Mouse (Mus musculus): Measurements from ENCODE around the gene Pdcd6ip. TPM values are rescaled to one million over a fixed set of nuclear protein-coding genes. Genes with fewer than 3 reads are reported as not detected.
"Not testable (repeated sequence)": the region's sequence is repeated elsewhere in the genome, so short reads cannot be mapped to it uniquely, and the experiment has no call there.

Pdcd6ip gene
- polyA plus RNA-seq, 1 experiment from 2014 or later: 60.3 TPM

DNA sequence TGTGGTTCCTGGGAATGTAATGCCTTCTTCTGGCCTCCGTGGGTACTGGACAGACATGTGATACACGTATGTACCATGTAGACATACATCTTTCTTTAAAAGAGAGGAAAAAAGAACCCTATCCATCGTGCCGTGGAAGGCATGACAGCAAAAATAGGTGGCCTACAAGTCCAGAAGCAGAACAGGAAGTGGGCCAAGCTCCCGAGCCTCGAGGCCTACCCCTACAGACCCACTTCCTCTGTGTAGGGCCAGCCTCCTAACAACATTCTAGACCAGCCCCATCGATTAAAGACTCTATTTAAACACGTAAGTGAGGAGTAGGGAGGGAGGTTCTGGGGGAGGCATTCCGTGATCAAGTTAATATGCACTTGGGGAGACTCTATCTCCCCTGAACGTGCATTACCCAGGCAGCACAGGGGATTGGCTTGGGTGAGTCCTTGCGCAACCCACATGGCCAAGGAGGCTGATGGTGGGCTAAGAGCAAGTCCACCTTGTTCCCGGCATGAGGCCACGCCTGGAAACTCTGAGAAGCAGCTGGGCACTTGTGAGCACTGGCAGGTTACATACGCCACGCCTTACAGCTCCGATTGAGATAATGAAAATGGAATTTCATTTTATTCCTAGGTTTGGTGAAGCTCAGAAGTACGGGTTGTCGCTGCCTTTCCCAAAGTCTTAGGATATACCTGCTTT is 19.1 kb upstream of the Pdcd6ip start:
- 90% methylated on average over 18 of the region's 18 CpGs for WGBS
- Histone ChIP-seq H3K36me3 (no peaks in the 10 kb centered on the region), H3K4me1 (no peaks in the 10 kb centered on the region), H3K27ac (no peak overlapping the region), H3K27me3 (no peaks in the 10 kb centered on the region), H3K9ac (no peak overlapping the region), H3K9me3 (no peaks in the 10 kb centered on the region), H3K4me3 (no peak overlapping the region), H3K4me2 (replicated peaks) (no peak overlapping the region)
- no peak for ATAC-seq (ENCODE audit: insufficient number of reproducible peaks, insufficient read depth, low FRiP score, low TSS enrichment)

DNA sequence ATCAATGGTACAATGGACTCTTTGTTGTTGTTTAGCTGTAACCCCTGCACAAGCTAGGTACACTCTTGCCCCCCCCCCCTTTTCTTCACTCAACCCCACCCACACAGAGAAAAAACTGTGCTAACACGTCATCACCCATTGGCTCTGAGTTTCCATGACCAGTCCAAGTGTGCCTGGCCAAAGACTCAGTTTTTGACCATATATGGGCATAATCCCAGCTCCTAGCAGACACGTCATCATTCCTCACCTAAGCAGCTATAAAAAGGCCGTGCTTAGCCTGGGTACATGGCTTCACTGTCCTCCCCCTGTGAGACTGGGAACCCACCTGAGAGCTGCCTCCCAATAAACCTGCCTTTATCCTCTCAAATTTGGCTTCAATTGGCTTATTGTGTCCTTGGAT is 18.1 kb upstream of the Pdcd6ip start:
- no peaks in the 10 kb centered on the region for H3K9me3 ChIP-seq
- H3K27me3 ChIP-seq: no peaks in the 10 kb centered on the region
- no peak overlapping the region for H3K27ac ChIP-seq
- no peaks in the 10 kb centered on the region for H3K4me1 ChIP-seq
- H3K9ac ChIP-seq: no peak overlapping the region
- H3K4me3 ChIP-seq: no peak overlapping the region
- no peak for ATAC-seq (ENCODE audit: insufficient number of reproducible peaks, insufficient read depth, low FRiP score, low TSS enrichment)
- 74% methylated on average over 3 of the region's 3 CpGs for WGBS
- no peak overlapping the region for H3K4me2 ChIP-seq (replicated peaks)
- H3K36me3 ChIP-seq: no peaks in the 10 kb centered on the region

DNA sequence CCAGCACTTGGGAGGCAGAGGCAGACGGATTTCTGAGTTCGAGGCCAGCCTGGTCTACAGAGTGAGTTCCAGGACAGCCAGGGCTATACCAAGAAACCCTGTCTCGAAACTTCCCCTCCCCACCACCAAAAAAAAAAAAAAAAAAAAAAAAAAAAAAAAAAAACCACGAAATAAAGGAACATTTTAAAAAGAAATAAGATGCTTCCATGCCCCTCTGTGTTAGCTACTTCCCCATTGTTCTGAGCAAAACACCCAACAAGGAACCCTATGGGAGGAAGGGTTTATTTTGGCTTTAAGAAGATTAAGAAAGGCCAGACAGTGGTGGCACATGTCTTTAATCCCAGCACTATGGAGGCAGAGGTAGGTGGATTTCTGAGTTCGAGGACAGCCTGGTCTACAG is 17.6 kb upstream of the Pdcd6ip start:
- not testable (repeated sequence) for H3K4me3 ChIP-seq; H3K4me2 ChIP-seq (replicated peaks); H3K27ac ChIP-seq; H3K27me3 ChIP-seq; H3K9ac ChIP-seq; H3K4me1 ChIP-seq; H3K9me3 ChIP-seq; H3K36me3 ChIP-seq; ATAC-seq (ENCODE audit: insufficient number of reproducible peaks, insufficient read depth, low FRiP score, low TSS enrichment)
- 78% methylated on average over 5 of the region's 5 CpGs for WGBS

DNA sequence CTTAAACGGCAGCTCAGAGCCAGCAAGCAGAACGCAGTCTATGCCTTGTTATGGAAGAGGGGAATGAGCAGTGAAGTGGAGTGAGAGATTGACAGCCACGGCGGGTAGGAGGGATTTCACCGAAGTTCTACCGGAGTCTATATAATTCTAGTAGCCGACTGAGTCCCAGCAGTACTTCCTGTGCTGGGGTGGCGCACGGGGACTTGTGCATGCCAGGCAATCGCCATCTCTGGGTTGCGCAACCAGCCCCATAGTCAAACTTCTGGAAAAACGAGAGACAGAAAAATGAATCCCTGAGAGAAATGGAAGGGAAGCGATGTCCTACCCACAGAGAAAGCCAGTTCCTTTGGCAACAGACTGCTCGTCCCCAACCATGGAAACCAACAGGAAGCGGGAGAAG is 16.6 kb upstream of the Pdcd6ip start:
- WGBS: 77% methylated on average over 15 of the region's 15 CpGs
- Histone ChIP-seq H3K9ac (no peak overlapping the region), H3K4me3 (no peak overlapping the region), H3K9me3 (no peaks in the 10 kb centered on the region), H3K4me1 (no peaks in the 10 kb centered on the region), H3K27me3 (no peaks in the 10 kb centered on the region), H3K27ac (no peak overlapping the region), H3K36me3 (no peaks in the 10 kb centered on the region), H3K4me2 (replicated peaks) (no peak overlapping the region)
- ATAC-seq (ENCODE audit: insufficient number of reproducible peaks, insufficient read depth, low FRiP score, low TSS enrichment): no peak

DNA sequence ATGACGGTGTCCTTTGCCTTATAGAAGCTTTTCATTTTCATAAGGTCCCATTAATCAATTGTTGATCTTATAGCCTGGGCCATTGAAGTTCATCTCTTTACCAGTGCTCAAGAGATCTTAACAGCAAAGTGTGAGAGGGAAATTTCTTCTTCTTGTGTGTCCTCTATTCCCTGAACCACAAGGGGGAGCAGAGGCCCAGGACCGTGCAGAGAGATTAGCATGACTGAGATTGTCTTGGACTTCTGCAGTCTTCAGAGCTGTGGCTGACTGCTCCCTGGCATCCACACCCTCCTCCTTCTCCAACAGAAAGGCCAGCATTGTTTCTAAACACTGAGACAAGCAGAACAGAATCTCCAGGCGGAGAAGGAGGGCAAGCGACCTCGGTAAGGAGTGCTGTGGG is 11.0 kb upstream of the Pdcd6ip start:
- no peaks in the 10 kb centered on the region for H3K27me3 ChIP-seq
- WGBS: 34% methylated on average over 5 of the region's 5 CpGs
- H3K27ac ChIP-seq: no peak overlapping the region
- no peak for ATAC-seq (ENCODE audit: insufficient number of reproducible peaks, insufficient read depth, low FRiP score, low TSS enrichment)
- H3K4me1 ChIP-seq: no peaks in the 10 kb centered on the region
- H3K4me2 ChIP-seq (replicated peaks): no peak overlapping the region
- H3K4me3 ChIP-seq: no peak overlapping the region
- H3K9ac ChIP-seq: no peak overlapping the region
- no peaks in the 10 kb centered on the region for H3K36me3 ChIP-seq
- no peaks in the 10 kb centered on the region for H3K9me3 ChIP-seq

DNA sequence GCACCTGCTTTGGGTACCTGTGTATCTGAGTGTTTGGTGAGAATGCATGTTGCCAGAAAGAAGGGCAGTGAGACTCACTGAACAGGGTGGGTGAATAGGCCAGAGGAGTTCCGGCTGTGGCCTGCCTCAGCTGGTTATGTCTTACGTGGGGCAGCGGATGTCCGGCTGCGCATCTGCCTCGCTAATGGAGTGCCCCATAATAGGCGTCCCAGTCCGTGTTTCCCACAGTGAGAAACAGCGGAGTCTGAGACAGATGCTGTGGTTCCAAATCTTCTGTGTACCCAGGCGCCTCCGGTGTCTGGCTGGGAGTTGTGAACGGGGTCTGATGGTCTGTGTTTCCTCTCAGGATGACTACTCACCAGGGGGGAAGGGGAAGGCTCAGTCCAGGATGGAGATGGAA is 2.8 kb upstream of the Pdcd6ip start:
- Histone ChIP-seq H3K4me1 (peaks cover 14% of the 10 kb centered on the region), H3K27me3 (no peaks in the 10 kb centered on the region), H3K9ac (no peak overlapping the region), H3K9me3 (no peaks in the 10 kb centered on the region), H3K36me3 (no peaks in the 10 kb centered on the region), H3K4me3 (no peak overlapping the region), H3K27ac (no peak overlapping the region), H3K4me2 (replicated peaks) (no peak overlapping the region)
- WGBS: 81% methylated on average over 12 of the region's 12 CpGs
- ATAC-seq (ENCODE audit: insufficient number of reproducible peaks, insufficient read depth, low FRiP score, low TSS enrichment): no peak

DNA sequence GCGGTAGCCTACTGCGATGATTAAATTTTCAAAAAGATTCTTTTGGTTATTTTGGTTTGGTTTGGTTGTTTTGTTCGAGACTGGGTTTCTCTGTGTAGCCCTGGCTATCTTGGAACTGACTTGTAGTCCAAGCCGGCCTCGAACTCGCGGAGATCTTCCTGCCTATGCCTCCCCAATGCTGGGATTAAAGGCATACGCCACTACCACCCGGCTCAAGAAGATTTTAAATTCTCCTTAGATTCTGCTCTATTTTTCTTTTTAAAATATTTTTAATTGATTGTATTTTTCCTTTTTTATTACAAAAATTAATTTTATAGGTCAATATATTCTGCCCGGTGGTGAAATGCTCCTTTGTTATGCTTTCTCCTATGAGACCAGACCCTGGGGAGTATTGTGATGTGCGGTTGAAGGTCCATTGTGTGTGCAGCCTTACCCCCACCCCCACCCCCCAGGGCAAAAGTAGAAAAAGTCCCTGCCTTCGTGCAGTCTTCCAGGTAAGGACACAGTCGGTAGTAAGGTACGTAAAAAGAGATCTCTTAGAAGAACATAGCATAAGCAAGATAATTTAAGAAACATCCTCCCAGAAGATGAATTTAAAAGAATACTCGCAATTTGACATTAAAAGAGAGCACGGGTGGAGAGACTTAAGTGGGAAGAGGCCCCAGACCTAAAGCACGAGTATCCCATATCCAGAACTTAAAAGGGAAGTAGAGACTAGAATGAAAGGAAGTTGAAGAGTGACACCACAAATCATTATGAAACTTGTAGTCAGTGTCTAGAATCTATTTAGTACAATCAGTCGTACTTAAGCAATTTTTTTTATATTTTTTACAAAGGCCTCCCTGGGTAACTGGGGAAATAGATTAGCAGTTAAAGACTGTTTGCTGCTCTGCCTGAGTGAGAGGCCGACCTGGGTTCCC is 562 bp upstream of the Pdcd6ip start:
- Histone ChIP-seq H3K9me3 (no peaks in the 10 kb centered on the region), H3K27ac (no peak overlapping the region), H3K36me3 (no peaks in the 10 kb centered on the region), H3K4me3 (peak overlapping the region; percentile 93), H3K9ac (peak overlapping the region; percentile 89), H3K4me1 (peaks cover 21% of the 10 kb centered on the region), H3K4me2 (replicated peaks) (peak overlapping the region; percentile 76), H3K27me3 (no peaks in the 10 kb centered on the region)
- WGBS: 57% methylated on average over 19 of the region's 19 CpGs
- no peak for ATAC-seq (ENCODE audit: insufficient number of reproducible peaks, insufficient read depth, low FRiP score, low TSS enrichment)

DNA sequence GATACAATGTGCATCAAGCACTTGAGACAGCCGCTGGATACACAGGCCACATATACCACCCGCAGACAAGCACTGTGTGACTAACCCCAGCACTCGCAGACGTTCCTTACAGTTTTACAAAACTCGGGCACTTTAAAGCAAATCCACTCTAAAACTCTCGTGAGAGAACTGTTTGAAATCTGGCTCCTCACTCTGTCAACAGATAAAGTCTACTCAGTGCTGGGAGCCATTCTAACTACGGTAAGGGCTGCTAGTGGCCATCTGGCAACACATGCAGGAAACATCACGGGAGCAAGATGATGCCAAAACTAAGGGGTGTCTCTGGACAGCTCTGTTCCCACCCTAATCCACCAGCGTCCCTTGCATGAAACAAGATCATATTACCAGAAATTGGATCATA is 1.2 kb downstream of the Pdcd6ip start:
- peak overlapping the region; percentile 76 for H3K4me2 ChIP-seq (replicated peaks)
- H3K4me3 ChIP-seq: peak overlapping the region; percentile 93
- H3K9ac ChIP-seq: peak overlapping the region; percentile 89
- H3K9me3 ChIP-seq: no peaks in the 10 kb centered on the region
- WGBS: 58% methylated on average over 9 of the region's 9 CpGs
- no peaks in the 10 kb centered on the region for H3K27me3 ChIP-seq
- no peak overlapping the region for H3K27ac ChIP-seq
- peaks cover 21% of the 10 kb centered on the region for H3K4me1 ChIP-seq
- no peak for ATAC-seq (ENCODE audit: insufficient number of reproducible peaks, insufficient read depth, low FRiP score, low TSS enrichment)
- H3K36me3 ChIP-seq: no peaks in the 10 kb centered on the region

DNA sequence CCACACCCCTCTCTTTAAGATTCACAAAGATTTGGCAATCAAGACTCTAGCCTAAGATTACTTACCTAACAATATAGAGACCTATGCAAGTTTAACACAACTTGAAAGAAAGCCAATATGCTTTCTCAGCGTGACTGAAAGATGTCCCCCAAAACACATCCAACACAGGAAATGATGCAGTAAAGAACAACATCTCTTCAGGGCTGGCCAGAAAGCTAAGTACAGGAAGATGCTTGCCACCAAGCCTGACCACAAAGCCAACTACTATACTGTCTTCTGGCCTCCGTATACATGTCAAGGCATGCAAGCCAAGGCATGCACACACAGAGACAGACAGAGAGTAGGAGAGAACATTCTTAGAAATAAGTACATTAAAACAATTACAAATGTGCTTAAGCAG is 2.0 kb downstream of the Pdcd6ip start:
- 73% methylated on average over 2 of the region's 2 CpGs for WGBS
- no peak overlapping the region for H3K9ac ChIP-seq
- H3K4me2 ChIP-seq (replicated peaks): peak overlapping the region; percentile 76

DNA sequence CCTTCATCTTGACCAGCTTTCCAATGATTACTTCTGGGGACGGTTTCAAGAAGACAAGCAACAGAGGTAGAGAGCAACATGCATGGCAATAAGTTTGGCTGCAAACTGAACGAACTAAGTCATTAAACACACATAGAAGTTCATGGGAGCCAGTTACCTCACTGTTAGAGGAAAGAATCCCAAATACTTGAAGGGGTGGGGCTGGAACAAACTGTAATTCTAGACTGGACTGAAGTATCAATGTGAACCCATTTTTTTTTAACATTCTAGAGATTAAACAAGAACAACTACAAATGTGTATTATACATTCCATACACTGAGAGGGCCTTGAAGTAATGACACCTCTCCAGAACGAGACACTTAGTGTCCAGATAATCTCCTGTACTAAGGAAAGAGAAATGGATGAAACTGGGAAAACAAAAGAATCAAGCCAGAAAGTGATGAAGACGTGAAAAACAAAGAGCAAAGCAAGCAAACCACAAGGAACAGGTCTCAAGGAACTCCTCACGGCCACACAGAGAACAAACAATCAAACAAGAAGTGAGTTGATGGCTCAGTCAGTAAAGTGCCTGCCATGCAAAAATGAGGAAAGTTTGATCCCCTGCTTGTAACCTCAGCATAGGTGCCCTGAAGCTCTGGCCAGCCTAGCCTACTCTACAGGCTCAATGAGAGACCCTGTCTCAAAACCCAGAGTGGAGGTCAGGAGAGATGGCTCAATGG is 6.5 kb downstream of the Pdcd6ip start:
- WGBS: 91% methylated on average over 5 of the region's 5 CpGs
- H3K27ac ChIP-seq: no peak overlapping the region
- no peak overlapping the region for H3K4me2 ChIP-seq (replicated peaks)
- H3K4me1 ChIP-seq: peaks cover 14% of the 10 kb centered on the region
- no peaks in the 10 kb centered on the region for H3K27me3 ChIP-seq
- no peaks in the 10 kb centered on the region for H3K9me3 ChIP-seq
- H3K9ac ChIP-seq: no peak overlapping the region
- no peak for ATAC-seq (ENCODE audit: insufficient number of reproducible peaks, insufficient read depth, low FRiP score, low TSS enrichment)
- no peaks in the 10 kb centered on the region for H3K36me3 ChIP-seq
- no peak overlapping the region for H3K4me3 ChIP-seq

More for the DNA sequence above, 2.0 kb downstream of the Pdcd6ip start:
- Histone ChIP-seq H3K9me3 (no peaks in the 10 kb centered on the region), H3K4me1 (peaks cover 21% of the 10 kb centered on the region), H3K4me3 (peak overlapping the region; percentile 9; the same call in 1 of the 2 replicates), H3K27ac (no peak overlapping the region), H3K36me3 (no peaks in the 10 kb centered on the region), H3K27me3 (no peaks in the 10 kb centered on the region)
- no peak for ATAC-seq (ENCODE audit: insufficient number of reproducible peaks, insufficient read depth, low FRiP score, low TSS enrichment)

DNA sequence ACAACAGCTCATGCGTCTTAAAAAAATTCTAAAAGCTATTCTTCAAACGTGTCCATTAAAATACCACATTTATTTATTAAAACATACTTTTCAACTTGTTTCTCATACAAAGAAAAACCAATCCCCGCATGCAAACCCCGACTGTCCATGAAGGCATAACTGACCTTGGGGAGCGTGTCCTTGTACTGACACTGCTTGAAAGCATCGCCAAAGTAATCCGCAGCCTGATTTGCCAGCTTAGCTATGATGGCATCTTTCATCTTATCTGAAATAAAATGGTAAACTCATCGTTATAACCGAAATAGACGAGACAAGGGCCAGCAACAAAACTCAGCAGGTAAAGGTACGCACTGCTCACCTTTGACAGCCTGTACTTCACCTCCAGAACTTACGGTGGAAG is 20.6 kb downstream of the Pdcd6ip start:
- Histone ChIP-seq H3K4me3 (no peak overlapping the region), H3K36me3 (peaks cover 62% of the 10 kb centered on the region), H3K9me3 (no peaks in the 10 kb centered on the region), H3K4me2 (replicated peaks) (no peak overlapping the region), H3K27ac (no peak overlapping the region), H3K4me1 (no peaks in the 10 kb centered on the region), H3K9ac (no peak overlapping the region), H3K27me3 (no peaks in the 10 kb centered on the region)
- WGBS: 95% methylated on average over 12 of the region's 12 CpGs
- ATAC-seq (ENCODE audit: insufficient number of reproducible peaks, insufficient read depth, low FRiP score, low TSS enrichment): no peak

All from embryonic facial prominence, embryonic 12.5 days (tissue).